Mouse (Mus musculus): ENCODE results near the gene Kcnj10. TPM values are rescaled to one million over a fixed set of nuclear protein-coding genes. Genes with fewer than 3 reads are reported as not detected.

Gene Kcnj10
- polyA plus RNA-seq (2017; shearing (Covaris generic)): not detected

DNA sequence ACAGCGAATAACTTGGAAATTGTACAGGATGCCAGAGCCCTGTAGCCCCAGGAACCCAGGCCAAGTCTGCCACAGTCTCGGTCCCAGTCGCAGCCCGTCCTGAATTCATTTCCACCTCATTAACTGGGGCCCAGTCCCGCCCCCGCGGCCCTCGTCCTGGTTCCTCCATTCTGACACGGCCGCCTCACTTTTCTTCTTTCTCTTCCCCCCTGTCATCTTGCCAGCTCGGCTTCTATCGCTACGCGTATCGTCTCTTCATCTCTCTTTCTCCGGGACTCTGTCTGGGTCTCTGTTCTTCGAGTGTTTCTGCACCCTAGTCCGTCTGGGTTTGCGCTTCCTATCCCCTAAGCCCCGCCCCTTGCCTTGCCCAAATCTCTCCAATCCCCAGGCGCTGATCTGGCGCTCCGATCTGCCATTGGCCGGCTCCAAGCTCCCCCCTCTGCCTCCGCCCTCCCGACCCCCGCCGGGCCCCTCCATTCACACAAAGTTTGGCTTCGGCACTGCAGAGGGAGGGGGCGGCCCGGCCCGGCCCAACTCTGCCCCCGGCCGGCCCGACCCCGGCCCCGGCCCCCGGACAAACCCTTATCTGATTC lies at the start of gene Kcnj10:
Gene Kcnj10, plus strand, starts transcription at position 482 of the 593 bp plus-strand sequence.

DNA sequence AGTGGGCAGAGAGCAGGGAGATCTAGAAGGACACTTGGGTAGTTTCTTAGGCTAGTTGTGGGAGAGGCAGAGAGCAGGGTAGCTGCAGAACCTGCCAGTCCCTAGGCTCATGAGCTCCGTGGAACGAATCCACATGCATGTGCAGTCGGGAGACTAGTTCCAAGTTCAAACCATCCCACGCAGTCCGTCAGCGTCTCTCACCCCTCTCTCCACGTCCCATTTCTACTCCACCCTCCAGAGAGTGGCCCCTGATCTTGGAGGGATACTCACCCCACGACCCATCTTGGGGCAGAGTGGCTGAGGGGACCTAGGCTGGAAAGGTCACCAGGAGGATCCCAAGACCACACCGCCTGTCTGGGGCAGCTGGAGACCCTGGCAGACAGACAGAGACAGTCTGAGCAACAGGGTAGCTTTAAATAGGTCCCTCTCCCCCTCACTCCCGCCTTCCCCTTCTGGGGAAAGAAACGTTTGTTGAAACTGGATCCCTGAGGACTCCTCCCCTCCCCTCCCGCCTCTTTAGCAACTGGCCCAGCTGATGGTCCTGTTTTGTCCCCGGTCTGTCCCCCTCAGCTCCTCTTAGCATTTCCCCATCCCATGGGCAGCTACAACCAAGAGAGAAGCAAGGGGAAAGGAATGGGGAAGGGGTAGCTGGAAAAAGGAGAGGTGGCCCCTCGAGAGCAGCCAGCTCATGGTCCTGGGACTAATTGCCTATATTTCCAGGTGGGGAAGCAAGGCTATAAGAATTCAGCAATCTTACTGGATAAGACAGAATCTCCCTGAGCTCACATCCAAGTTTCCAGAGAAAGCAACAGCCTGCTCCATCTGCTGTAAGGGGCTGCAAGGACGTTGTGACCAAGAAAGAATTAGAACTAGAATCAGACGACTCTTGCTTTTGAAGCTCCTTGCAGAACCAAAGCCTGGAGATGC lies 43.1 kb upstream of the Kcnj10 start, which contains the start of gene Atp1a2:
Gene Atp1a2, minus strand, starts transcription at position 454 of the 927 bp plus-strand sequence.

DNA sequence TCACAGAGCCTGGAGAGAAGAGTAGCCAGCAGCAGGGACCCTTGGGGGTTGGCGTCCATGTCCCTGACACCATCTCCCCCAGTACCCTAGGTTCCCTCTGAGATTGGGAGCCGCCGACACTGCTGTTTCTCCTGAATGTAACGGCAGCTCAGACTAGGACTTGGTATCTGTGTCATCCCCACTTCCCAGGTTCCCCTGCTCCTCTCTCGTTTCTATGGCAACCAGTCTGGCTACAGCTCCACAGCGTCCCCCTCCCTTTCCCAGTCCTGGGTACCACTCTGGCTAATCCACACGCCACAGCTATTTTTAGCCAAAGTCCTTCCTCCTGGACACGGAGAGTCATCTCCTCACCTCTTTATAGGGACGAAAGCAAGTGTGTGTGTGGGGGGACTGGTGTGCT lies 11.9 kb upstream of the Kcnj10 start, which contains the start of gene Kcnj9:
Gene Kcnj9, minus strand, starts transcription at position 188 of the 400 bp plus-strand sequence.

DNA sequence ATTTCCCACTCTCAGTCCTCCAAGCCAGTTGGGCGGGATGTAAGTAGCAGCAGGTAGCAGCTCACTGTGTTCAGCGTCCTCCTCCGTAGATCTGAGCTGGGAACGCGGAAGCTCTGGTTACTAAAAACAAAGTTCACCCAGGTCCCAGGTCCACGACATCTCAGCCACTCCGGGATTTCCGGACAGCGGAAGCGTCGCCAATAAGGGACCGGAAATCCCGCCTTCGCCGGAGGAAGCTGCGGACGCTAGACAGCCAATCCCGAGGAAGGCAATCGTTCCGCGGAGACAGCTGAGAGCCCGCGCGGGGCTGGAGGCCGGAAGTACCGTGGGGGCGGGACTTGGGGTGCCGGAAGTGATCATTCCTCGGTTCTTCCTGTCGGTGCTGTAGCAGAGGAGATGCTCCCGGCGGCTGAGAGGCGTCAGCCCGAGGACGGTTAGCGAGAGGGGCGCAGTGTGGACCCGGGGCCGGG lies 35.2 kb downstream of the Kcnj10 start, which contains the start of gene Pigm:
Gene Pigm, plus strand, starts transcription at position 349 of the 470 bp plus-strand sequence.

Other genes with a start within 250 kb of the Kcnj10 start
- 41.6 TPM for gene Pex19, start 214.5 kb upstream of the Kcnj10 start, polyA plus RNA-seq (2017; shearing (Covaris generic))
- 132 TPM for gene Dcaf8, start 193.1 kb upstream of the Kcnj10 start, polyA plus RNA-seq (2017; shearing (Covaris generic))
- 102 TPM for gene Pea15a, start 134.4 kb upstream of the Kcnj10 start, polyA plus RNA-seq (2017; shearing (Covaris generic))
- gene Casq1, start 121.3 kb upstream of the Kcnj10 start, polyA plus RNA-seq (2017; shearing (Covaris generic)): not detected
- not detected for gene Atp1a4, start 82.8 kb upstream of the Kcnj10 start, polyA plus RNA-seq (2017; shearing (Covaris generic))
- gene Igsf8, start 79.6 kb upstream of the Kcnj10 start, polyA plus RNA-seq (2017; shearing (Covaris generic)): 26.6 TPM
- gene Atp1a2, start 43.1 kb upstream of the Kcnj10 start, polyA plus RNA-seq (2017; shearing (Covaris generic)): not detected
- gene Kcnj9, start 11.9 kb upstream of the Kcnj10 start, polyA plus RNA-seq (2017; shearing (Covaris generic)): not detected
- gene Pigm, start 35.3 kb downstream of the Kcnj10 start, polyA plus RNA-seq (2017; shearing (Covaris generic)): 8.2 TPM
- not detected for gene Slamf9, start 134.1 kb downstream of the Kcnj10 start, polyA plus RNA-seq (2017; shearing (Covaris generic))
- gene Igsf9, start 140.6 kb downstream of the Kcnj10 start, polyA plus RNA-seq (2017; shearing (Covaris generic)): 0.90 TPM
- gene Tagln2, start 158.8 kb downstream of the Kcnj10 start, polyA plus RNA-seq (2017; shearing (Covaris generic)): 280 TPM
- gene Cfap45, start 179.6 kb downstream of the Kcnj10 start, polyA plus RNA-seq (2017; shearing (Covaris generic)): 0.55 TPM
- not detected for gene Vsig8, start 214.7 kb downstream of the Kcnj10 start, polyA plus RNA-seq (2017; shearing (Covaris generic))
- not detected for gene Slamf8, start 249.4 kb downstream of the Kcnj10 start, polyA plus RNA-seq (2017; shearing (Covaris generic))